Mouse (Mus musculus): ENCODE measurements around the gene Atoh8. TPM values are rescaled to one million over a fixed set of nuclear protein-coding genes. Genes with fewer than 3 reads are reported as not detected.

Gene Atoh8
- polyA plus RNA-seq, 1 experiment from 2014 or later, result 2.1 TPM

DNA sequence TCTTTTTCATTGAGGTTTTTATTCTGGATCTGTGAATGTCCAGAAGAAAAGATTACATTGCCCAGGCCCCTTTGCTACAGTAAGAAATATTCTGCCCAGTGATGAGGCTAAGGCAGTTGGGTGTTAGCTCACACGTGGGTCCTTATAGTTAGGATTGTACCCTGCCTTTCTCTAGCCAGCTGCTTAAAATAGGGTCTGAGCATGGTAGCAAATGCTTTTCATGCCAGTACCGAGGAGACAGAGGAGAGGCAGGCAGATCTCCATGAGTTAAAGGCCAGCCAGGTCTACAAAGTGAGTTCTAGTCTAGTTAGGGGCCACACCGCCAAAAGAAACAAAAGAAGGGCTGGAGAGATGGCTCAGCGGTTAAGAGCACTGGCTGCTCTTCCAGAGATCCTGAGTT lies 17.8 kb upstream of the Atoh8 start:
- WGBS (ENCODE audit: insufficient replicate concordance), result 61% methylated on average over 4 of the region's 4 CpGs
- Histone ChIP-seq H3K4me3 (no peak overlapping the region), H3K4me2 (no peak overlapping the region), H3K4me1 (no peaks in the 10 kb centered on the region), H3K9ac (no peak overlapping the region), H3K27ac (no peak overlapping the region), H3K27me3 (replicated peaks) (peaks cover 30% of the 10 kb centered on the region; the same call in 1 of the 2 replicates), H3K9me3 (replicated peaks) (no peaks in the 10 kb centered on the region), H3K36me3 (no peaks in the 10 kb centered on the region)
- ATAC-seq, result no peak

DNA sequence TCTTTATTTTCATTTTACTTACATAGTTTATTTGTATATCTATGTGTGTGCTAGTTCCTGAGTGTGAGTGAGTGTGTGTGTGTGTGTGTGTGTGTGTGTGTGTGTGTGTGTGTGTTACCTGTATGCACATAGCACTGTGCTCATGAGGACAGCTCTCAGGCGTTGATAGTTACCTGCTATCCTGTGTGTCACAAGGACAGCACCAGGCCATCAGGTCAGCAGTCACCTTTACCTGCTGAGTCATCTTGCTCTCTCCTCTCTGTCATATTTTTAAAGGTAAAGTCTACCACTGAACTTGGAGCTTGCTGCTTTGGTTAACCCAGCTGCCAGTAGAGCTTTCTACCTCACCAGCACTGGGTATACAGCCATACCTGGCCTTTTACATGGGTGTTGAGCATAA lies 17.1 kb upstream of the Atoh8 start:
- Histone ChIP-seq H3K9ac (no peak overlapping the region), H3K27ac (no peak overlapping the region), H3K36me3 (no peaks in the 10 kb centered on the region), H3K9me3 (replicated peaks) (no peaks in the 10 kb centered on the region), H3K4me3 (no peak overlapping the region), H3K4me1 (no peaks in the 10 kb centered on the region), H3K4me2 (no peak overlapping the region), H3K27me3 (replicated peaks) (peaks cover 30% of the 10 kb centered on the region; the same call in 1 of the 2 replicates)
- no peak for ATAC-seq
- 56% methylated on average over 1 of the region's 1 CpGs for WGBS (ENCODE audit: insufficient replicate concordance)

DNA sequence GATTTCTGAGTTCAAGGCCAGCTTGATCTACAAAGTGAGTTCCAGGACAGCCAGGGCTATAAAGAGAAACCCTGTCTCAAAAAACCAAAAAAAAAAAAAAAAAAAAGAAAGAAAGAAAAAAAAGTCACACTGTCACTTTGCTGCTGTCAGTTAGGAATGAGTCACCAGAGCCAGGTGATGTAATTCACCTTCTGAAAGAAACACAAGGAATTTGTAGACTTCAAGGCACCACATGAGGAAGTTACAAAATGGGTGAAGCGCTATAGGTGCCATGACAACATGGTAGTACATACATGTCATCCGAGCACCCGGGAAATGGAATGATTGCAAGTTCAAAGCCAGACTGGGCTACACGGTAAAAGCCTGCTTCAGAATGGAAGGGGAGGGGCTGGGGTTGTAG lies 14.6 kb upstream of the Atoh8 start:
- Histone ChIP-seq H3K9ac (no peak overlapping the region), H3K9me3 (replicated peaks) (no peaks in the 10 kb centered on the region), H3K4me2 (no peak overlapping the region), H3K27me3 (replicated peaks) (peaks cover 36% of the 10 kb centered on the region), H3K4me3 (no peak overlapping the region), H3K27ac (no peak overlapping the region), H3K36me3 (no peaks in the 10 kb centered on the region), H3K4me1 (no peaks in the 10 kb centered on the region)
- no peak for ATAC-seq
- WGBS (ENCODE audit: insufficient replicate concordance), result 79% methylated on average over 4 of the region's 4 CpGs

GRCm38 (mm10) chr6:72248150-72248914 lies 13.0 kb upstream of the Atoh8 start:
- H3K27me3 ChIP-seq (replicated peaks), result peaks cover 36% of the 10 kb centered on the region
- no peaks in the 10 kb centered on the region for H3K9me3 ChIP-seq (replicated peaks)
- H3K27ac ChIP-seq, result no peak overlapping the region
- no peak overlapping the region for H3K4me3 ChIP-seq
- H3K4me1 ChIP-seq, result 0 out of 2 replicates have a peak, but pooled peaks cover 3% of the 10 kb centered on the region
- WGBS (ENCODE audit: insufficient replicate concordance), result 67% methylated on average over 15 of the region's 15 CpGs
- H3K9ac ChIP-seq, result no peak overlapping the region
- no peak overlapping the region for H3K4me2 ChIP-seq
- H3K36me3 ChIP-seq, result no peaks in the 10 kb centered on the region
- ATAC-seq, result no peak

- no peak for ATAC-seq
- 0 out of 2 replicates have a peak, but pooled peaks cover 3% of the 10 kb centered on the region for H3K4me1 ChIP-seq
- no peak overlapping the region for H3K4me2 ChIP-seq
- no peak overlapping the region for H3K27ac ChIP-seq
- H3K36me3 ChIP-seq, result no peaks in the 10 kb centered on the region
- H3K9ac ChIP-seq, result no peak overlapping the region
- peaks cover 52% of the 10 kb centered on the region for H3K27me3 ChIP-seq (replicated peaks)
- WGBS (ENCODE audit: insufficient replicate concordance), result 51% methylated on average over 6 of the region's 6 CpGs
- H3K9me3 ChIP-seq (replicated peaks), result no peaks in the 10 kb centered on the region
- no peak overlapping the region for H3K4me3 ChIP-seq
Measured at GRCm38 (mm10) chr6:72246303-72246702, 10.9 kb upstream of the Atoh8 start.

GRCm38 (mm10) chr6:72244569-72245285 lies 9.3 kb upstream of the Atoh8 start:
- H3K4me2 ChIP-seq, result no peak overlapping the region
- peaks cover 61% of the 10 kb centered on the region for H3K27me3 ChIP-seq (replicated peaks)
- no peak overlapping the region for H3K4me3 ChIP-seq
- H3K9ac ChIP-seq, result no peak overlapping the region
- H3K9me3 ChIP-seq (replicated peaks), result no peaks in the 10 kb centered on the region
- H3K4me1 ChIP-seq, result 0 out of 2 replicates have a peak, but pooled peaks cover 3% of the 10 kb centered on the region
- ATAC-seq, result no peak
- H3K27ac ChIP-seq, result 0 out of 2 replicates have a peak overlapping the region, but pooled peaks have one; percentile 9
- WGBS (ENCODE audit: insufficient replicate concordance), result 65% methylated on average over 20 of the region's 20 CpGs
- H3K36me3 ChIP-seq, result no peaks in the 10 kb centered on the region

- 49% methylated on average over 9 of the region's 9 CpGs for WGBS (ENCODE audit: insufficient replicate concordance)
- Histone ChIP-seq H3K36me3 (no peaks in the 10 kb centered on the region), H3K27me3 (replicated peaks) (peaks cover 67% of the 10 kb centered on the region), H3K9ac (no peak overlapping the region), H3K4me2 (no peak overlapping the region), H3K4me3 (no peak overlapping the region), H3K9me3 (replicated peaks) (no peaks in the 10 kb centered on the region), H3K4me1 (0 out of 2 replicates have a peak, but pooled peaks cover 3% of the 10 kb centered on the region), H3K27ac (peak overlapping the region; percentile 31; the same call in 1 of the 2 replicates)
- ATAC-seq, result no peak
Measured at GRCm38 (mm10) chr6:72244144-72244549, 8.8 kb upstream of the Atoh8 start.

GRCm38 (mm10) chr6:72242532-72243320 lies 7.3 kb upstream of the Atoh8 start:
- Histone ChIP-seq H3K36me3 (no peaks in the 10 kb centered on the region), H3K4me1 (0 out of 2 replicates have a peak, but pooled peaks cover 3% of the 10 kb centered on the region), H3K27ac (no peak overlapping the region), H3K9ac (no peak overlapping the region), H3K27me3 (replicated peaks) (peaks cover 81% of the 10 kb centered on the region), H3K9me3 (replicated peaks) (no peaks in the 10 kb centered on the region), H3K4me2 (no peak overlapping the region), H3K4me3 (no peak overlapping the region)
- ATAC-seq, result no peak
- WGBS (ENCODE audit: insufficient replicate concordance), result 64% methylated on average over 13 of the region's 13 CpGs

GRCm38 (mm10) chr6:72241843-72242154 lies 6.4 kb upstream of the Atoh8 start:
- Histone ChIP-seq H3K27me3 (replicated peaks) (peaks cover 89% of the 10 kb centered on the region), H3K36me3 (no peaks in the 10 kb centered on the region), H3K4me2 (no peak overlapping the region), H3K9ac (no peak overlapping the region), H3K4me3 (no peak overlapping the region), H3K9me3 (replicated peaks) (no peaks in the 10 kb centered on the region), H3K27ac (no peak overlapping the region), H3K4me1 (0 out of 2 replicates have a peak, but pooled peaks cover 3% of the 10 kb centered on the region)
- WGBS (ENCODE audit: insufficient replicate concordance), result 27% methylated on average over 8 of the region's 8 CpGs
- ATAC-seq, result no peak

DNA sequence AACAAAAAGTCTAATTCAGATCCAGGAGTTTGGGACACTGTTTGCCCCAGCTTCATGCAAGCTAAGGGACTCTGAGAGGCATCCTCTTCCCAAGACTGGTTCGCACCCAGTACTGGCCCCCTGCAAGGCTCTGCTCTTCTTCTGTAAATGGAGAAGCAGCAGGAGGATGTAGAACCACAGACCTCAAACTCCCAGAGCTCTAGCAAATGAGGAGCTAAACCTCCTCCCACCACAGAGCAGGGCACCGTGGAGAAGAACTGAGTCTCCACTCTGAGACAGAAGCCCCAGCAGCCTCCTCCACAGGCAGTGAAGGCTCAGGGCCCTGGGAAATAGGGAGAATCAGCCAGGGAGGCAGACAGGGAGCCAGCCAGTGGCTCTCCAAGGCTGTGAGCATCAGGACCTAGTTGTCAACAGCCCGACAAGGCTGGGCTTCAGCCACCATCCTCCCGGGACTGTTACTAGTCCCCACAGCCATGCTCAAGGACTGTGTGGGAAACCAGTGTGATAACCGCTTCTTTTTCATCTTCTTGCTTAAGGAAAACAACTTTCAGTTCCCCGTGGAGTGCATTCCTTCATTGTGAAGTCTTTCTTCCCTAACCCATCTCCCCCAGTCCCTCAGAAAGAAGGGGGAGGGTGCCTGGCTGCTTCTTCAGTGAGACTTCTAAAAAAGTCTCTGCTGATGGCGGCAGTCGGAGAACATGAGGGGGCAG lies 5.9 kb upstream of the Atoh8 start:
- WGBS (ENCODE audit: insufficient replicate concordance), result 12% methylated on average over 8 of the region's 8 CpGs
- H3K27me3 ChIP-seq (replicated peaks), result peaks cover 89% of the 10 kb centered on the region
- no peaks in the 10 kb centered on the region for H3K9me3 ChIP-seq (replicated peaks)
- H3K27ac ChIP-seq, result no peak overlapping the region
- H3K36me3 ChIP-seq, result no peaks in the 10 kb centered on the region
- H3K9ac ChIP-seq, result no peak overlapping the region
- H3K4me1 ChIP-seq, result 0 out of 2 replicates have a peak, but pooled peaks cover 3% of the 10 kb centered on the region
- ATAC-seq, result no peak
- H3K4me2 ChIP-seq, result no peak overlapping the region
- no peak overlapping the region for H3K4me3 ChIP-seq

DNA sequence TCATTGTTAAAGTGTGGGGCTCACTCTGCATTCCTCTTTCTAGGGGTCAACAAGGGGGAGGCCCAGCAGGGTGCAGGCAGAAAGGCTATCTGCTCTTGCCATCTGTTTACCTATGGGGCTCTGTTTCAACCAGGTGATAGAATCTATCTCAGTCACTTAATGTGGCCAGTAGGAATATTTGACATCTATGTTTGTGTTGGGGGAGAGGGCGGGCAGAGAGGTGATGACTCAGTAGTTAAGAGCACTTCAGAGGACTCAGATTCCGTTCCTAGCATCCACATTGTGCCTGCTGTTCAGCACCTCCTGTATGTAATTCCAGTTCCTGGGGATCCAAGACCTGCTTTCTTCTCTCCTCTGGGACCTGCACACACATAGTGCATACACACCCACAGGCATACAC lies 4.7 kb upstream of the Atoh8 start:
- 0 out of 2 replicates have a peak, but pooled peaks cover 9% of the 10 kb centered on the region for H3K4me1 ChIP-seq
- no peak overlapping the region for H3K9ac ChIP-seq
- H3K4me3 ChIP-seq, result no peak overlapping the region
- ATAC-seq, result no peak
- peaks cover 95% of the 10 kb centered on the region for H3K27me3 ChIP-seq (replicated peaks)
- H3K4me2 ChIP-seq, result no peak overlapping the region
- no peaks in the 10 kb centered on the region for H3K36me3 ChIP-seq
- no peaks in the 10 kb centered on the region for H3K9me3 ChIP-seq (replicated peaks)
- H3K27ac ChIP-seq, result no peak overlapping the region
- 40% methylated on average over 2 of the region's 2 CpGs for WGBS (ENCODE audit: insufficient replicate concordance)

Data from liver, embryonic 12.5 days (tissue).